Mouse (Mus musculus): ENCODE measurements around the gene Gm17324. TPM values are rescaled to one million over a fixed set of nuclear protein-coding genes. Genes with fewer than 3 reads are reported as not detected.

Gene Gm17324
- polyA plus RNA-seq, 1 experiment = 3.4 TPM

- TF ChIP-seq POLR2A (IDR thresholded peaks at IDR 0.05; ENCODE audit: control insufficient read depth, low read depth, low read length) (no peak), CTCF (IDR thresholded peaks at IDR 0.05; ENCODE audit: control insufficient read depth, insufficient read depth, insufficient replicate concordance, low read depth, low read length) (no peak)
- H3K27ac ChIP-seq (ENCODE audit: control insufficient read depth, insufficient read depth, low read depth, low read length) = no peak overlapping the region
- no peak overlapping the region for H3K4me3 ChIP-seq (ENCODE audit: control insufficient read depth, low read depth, low read length)
- no peaks in the 10 kb centered on the region for H3K27me3 ChIP-seq (ENCODE audit: control insufficient read depth, insufficient read depth, low read length)
- no peaks in the 10 kb centered on the region; the same call in 1 of the 2 replicates for H3K36me3 ChIP-seq (ENCODE audit: control insufficient read depth, insufficient read depth, low read length)
- peaks cover 6% of the 10 kb centered on the region for H3K4me1 ChIP-seq (ENCODE audit: control insufficient read depth, insufficient read depth, low read length)
These were observed 47.0 kb downstream of the Gm17324 start for GRCm38 (mm10) chr9:78401596-78401995.

- no peak overlapping the region for H3K4me3 ChIP-seq (ENCODE audit: control insufficient read depth, low read depth, low read length)
- H3K27me3 ChIP-seq (ENCODE audit: control insufficient read depth, insufficient read depth, low read length) = no peaks in the 10 kb centered on the region
- H3K4me1 ChIP-seq (ENCODE audit: control insufficient read depth, insufficient read depth, low read length) = peaks cover 6% of the 10 kb centered on the region
- no peak overlapping the region for H3K27ac ChIP-seq (ENCODE audit: control insufficient read depth, insufficient read depth, low read depth, low read length)
- H3K36me3 ChIP-seq (ENCODE audit: control insufficient read depth, insufficient read depth, low read length) = no peaks in the 10 kb centered on the region; the same call in 1 of the 2 replicates
- TF ChIP-seq CTCF (IDR thresholded peaks at IDR 0.05; ENCODE audit: control insufficient read depth, insufficient read depth, insufficient replicate concordance, low read depth, low read length) = no peak
- TF ChIP-seq POLR2A (IDR thresholded peaks at IDR 0.05; ENCODE audit: control insufficient read depth, low read depth, low read length) = no peak
These were observed 48.0 kb downstream of the Gm17324 start for GRCm38 (mm10) chr9:78400570-78400969.

Other genes starting within 250 kb of the Gm17324 start
- 0.18 TPM in 1 of 2 replicates, not detected in the other for gene Gsta1, start 218.1 kb downstream of the Gm17324 start, polyA plus RNA-seq (2012; rRNA removed)
- not detected in 2 replicates for gene Gm3776, start 191.7 kb downstream of the Gm17324 start, polyA plus RNA-seq (2012; rRNA removed)
- gene Gm10639, start 158.9 kb downstream of the Gm17324 start, polyA plus RNA-seq (2012; rRNA removed) = not detected in 2 replicates
- gene Omt2a, start 134.0 kb downstream of the Gm17324 start, polyA plus RNA-seq (2012; rRNA removed) = not detected in 2 replicates
- gene Omt2b, start 121.2 kb downstream of the Gm17324 start, polyA plus RNA-seq (2012; rRNA removed) = not detected in 2 replicates
- 8.7 and 12.8 TPM in 2 replicates for gene Gsta2, start 93.0 kb downstream of the Gm17324 start, polyA plus RNA-seq (2012; rRNA removed)
- gene Dppa5a, start 80.6 kb downstream of the Gm17324 start, polyA plus RNA-seq (2012; rRNA removed) = 0.47 and 1.2 TPM in 2 replicates
- gene Ooep, start 70.1 kb downstream of the Gm17324 start, polyA plus RNA-seq (2012; rRNA removed) = not detected in 2 replicates
- gene Ddx43, start 53.0 kb downstream of the Gm17324 start, polyA plus RNA-seq (2012; rRNA removed) = 3.0 and 4.0 TPM in 2 replicates
- gene Cgas, start 5.5 kb downstream of the Gm17324 start, polyA plus RNA-seq (2012; rRNA removed) = 0.09 and 0.10 TPM in 2 replicates
- gene Mto1, start 578 bp downstream of the Gm17324 start, polyA plus RNA-seq (2012; rRNA removed) = 11.5 and 12.3 TPM in 2 replicates
- gene Eef1a1, start 40.4 kb upstream of the Gm17324 start, polyA plus RNA-seq (2012; rRNA removed) = 2,003 and 2,102 TPM in 2 replicates
- gene Slc17a5, start 139.3 kb upstream of the Gm17324 start, polyA plus RNA-seq (2012; rRNA removed) = 1.9 and 2.2 TPM in 2 replicates
- gene Cd109, start 166.8 kb upstream of the Gm17324 start, polyA plus RNA-seq (2012; rRNA removed) = 6.1 and 7.6 TPM in 2 replicates